Mouse (Mus musculus): ENCODE measurements around the gene Ddi2.

DNA sequence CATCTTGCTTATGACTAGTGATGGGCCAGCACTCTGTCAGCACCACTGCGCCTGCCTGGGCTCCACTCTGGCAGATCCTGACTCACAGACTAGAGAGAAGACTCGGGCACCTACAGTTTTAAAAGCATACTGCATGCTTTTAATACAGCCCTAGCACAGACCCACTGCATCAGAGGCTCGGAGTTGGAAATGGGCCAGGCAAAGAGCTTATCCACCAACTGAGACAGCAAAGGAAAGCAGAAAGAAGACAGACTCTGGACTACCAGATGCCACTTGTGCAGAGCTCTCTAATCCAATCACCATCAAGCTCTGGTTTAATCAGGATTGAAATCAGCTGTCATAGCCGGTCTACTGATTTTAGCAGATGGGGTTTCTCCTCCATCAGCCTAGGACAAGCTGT, 17.9 kb downstream of the Ddi2 start:
- TF ChIP-seq HCFC1 (IDR thresholded peaks at IDR 0.05; ENCODE audit: borderline replicate concordance, insufficient read depth, low read length) (no peak), CHD2 (IDR thresholded peaks at IDR 0.05; ENCODE audit: low read depth, low read length) (no peak), ZNF384 (IDR thresholded peaks at IDR 0.05; ENCODE audit: low read depth, low read length) (no peak), ZC3H11A (IDR thresholded peaks at IDR 0.05; ENCODE audit: borderline replicate concordance, low read depth, low read length) (no peak)

Data from ES-E14 (cell line).